Mouse (Mus musculus) kidney, embryonic 15.5 days (tissue): Measurements from ENCODE around the gene Slfn5. TPM values are rescaled to one million over a fixed set of nuclear protein-coding genes. Genes with fewer than 3 reads are reported as not detected.
A peak's percentile ranks its signal among the peaks of the same experiment; 100 is the strongest.
"Not testable (repeated sequence)": the region's sequence is repeated elsewhere in the genome, so short reads cannot be mapped to it uniquely, and the experiment has no call there.

Experiments used
- ATAC-seq: fragments of 200-750 bp; cut with Nextera tagmentation; replicated peaks from 2 replicates; pipeline ENCODE4 v1.8.0; 2017; ENCODE audit warnings: moderate TSS enrichment; ENCODE audit not compliant: low FRiP score
- H3K27ac ChIP-seq: fragments of 300-500 bp; sonication (generic); 2 replicates; pipeline ENCODE4 v1.5.1; 2015; ENCODE audit warnings: mild to moderate bottlenecking, inconsistent platforms
- H3K27me3 ChIP-seq: fragments of 300-500 bp; sonication (generic); 2 replicates; pipeline ENCODE4 v1.6.1; 2015; ENCODE audit warnings: inconsistent platforms
- H3K36me3 ChIP-seq: fragments of 300-500 bp; sonication (generic); 2 replicates; pipeline ENCODE4 v1.6.1; 2015; ENCODE audit warnings: inconsistent platforms
- H3K4me1 ChIP-seq: fragments of 300-500 bp; sonication (generic); 2 replicates; pipeline ENCODE4 v1.6.1; 2015; ENCODE audit warnings: inconsistent platforms
- H3K4me2 ChIP-seq: fragments of 300-500 bp; sonication (generic); 2 replicates; pipeline ENCODE4 v1.6.1; 2015; ENCODE audit warnings: moderate library complexity, mild to moderate bottlenecking, inconsistent platforms
- H3K4me3 ChIP-seq: fragments of 300-500 bp; sonication (generic); replicated peaks from 2 replicates; pipeline ENCODE4 v1.5.1; 2015; ENCODE audit warnings: mild to moderate bottlenecking, inconsistent platforms
- H3K9ac ChIP-seq: fragments of 300-500 bp; sonication (generic); 2 replicates; pipeline ENCODE4 v1.6.1; 2015; ENCODE audit warnings: mild to moderate bottlenecking, inconsistent platforms
- H3K9me3 ChIP-seq: fragments of 300-500 bp; sonication (generic); replicated peaks from 2 replicates; pipeline ENCODE4 v1.6.1; 2016; ENCODE audit warnings: inconsistent platforms
- WGBS: fragments of 180-500 bp; shearing (Covaris S2); methylation state at CpG from one replicate; pipeline ENCODE4 v1.1.7; 2015; ENCODE audit warnings: mixed read lengths; 5-methylcytosine and 5-hydroxymethylcytosine counted together
- microRNA-seq: library from miRNA; unstranded; fragments of <30 nt; microRNA quantifications from one replicate; pipeline ENCODE4, GENCODE M21; 2016
- polyA plus RNA-seq: library from polyadenylated mRNA; unstranded; fragments of >200 nt; fragmentation: Nextera tagmentation; extraction: Ambion mirVana; gene quantifications from 2 replicates; pipeline ENCODE4 v1.2.1, GENCODE M21; 2015

The Slfn5 gene
- polyA plus RNA-seq, 1 experiment from 2014 or later = 9.8 TPM

DNA sequence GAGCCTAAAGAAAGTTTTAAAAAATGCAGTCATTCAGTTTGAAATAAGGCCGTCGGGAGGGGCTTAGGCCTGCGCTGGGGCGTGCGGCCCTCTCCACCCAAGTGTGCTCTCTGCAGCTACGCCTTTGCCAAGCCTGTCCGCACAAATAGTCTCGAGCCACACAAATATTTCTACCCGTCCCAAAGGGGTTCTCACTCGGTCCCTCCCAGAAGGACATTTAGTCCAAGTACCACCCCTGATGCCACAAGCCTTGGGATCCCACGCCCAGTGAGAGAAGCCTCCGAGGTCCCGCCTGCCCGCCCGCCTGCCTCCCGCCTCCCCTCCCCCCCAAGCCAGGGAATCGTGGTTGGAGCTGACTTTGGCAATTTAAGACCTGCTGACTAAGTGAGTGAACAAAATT lies 32.0 kb downstream of the Slfn5 start:
- no peak for ATAC-seq
- WGBS = 83% methylated on average over 17 of the region's 17 CpGs
- Histone ChIP-seq H3K27ac (no peak overlapping the region), H3K9me3 (no peaks in the 10 kb centered on the region), H3K9ac (no peak overlapping the region), H3K36me3 (peaks cover 55% of the 10 kb centered on the region), H3K27me3 (no peaks in the 10 kb centered on the region), H3K4me3 (no peak overlapping the region), H3K4me2 (no peak overlapping the region), H3K4me1 (0 out of 2 replicates have a peak, but pooled peaks cover 3% of the 10 kb centered on the region)

- 89% methylated on average over 6 of the region's 6 CpGs for WGBS
- no peak for ATAC-seq
- peaks cover 22% of the 10 kb centered on the region for H3K4me1 ChIP-seq
- no peaks in the 10 kb centered on the region for H3K9me3 ChIP-seq
- peaks cover 23% of the 10 kb centered on the region for H3K36me3 ChIP-seq
- H3K27ac ChIP-seq = no peak overlapping the region
- no peak overlapping the region for H3K4me2 ChIP-seq
- H3K4me3 ChIP-seq = no peak overlapping the region
- no peaks in the 10 kb centered on the region for H3K27me3 ChIP-seq
- H3K9ac ChIP-seq = no peak overlapping the region
Measured at GRCm38 (mm10) chr11:82987621-82988020, 36.5 kb downstream of the Slfn5 start.

GRCm38 (mm10) chr11:82989357-82989756 lies 38.2 kb downstream of the Slfn5 start:
- Histone ChIP-seq H3K27ac (no peak overlapping the region), H3K27me3 (no peaks in the 10 kb centered on the region), H3K4me2 (peak overlapping the region; percentile 89), H3K4me1 (peaks cover 22% of the 10 kb centered on the region), H3K9me3 (no peaks in the 10 kb centered on the region), H3K4me3 (peak overlapping the region; percentile 55), H3K9ac (no peak overlapping the region), H3K36me3 (peaks cover 18% of the 10 kb centered on the region)
- ATAC-seq = 0 out of 2 replicates have a peak, but pooled peaks have one; percentile 40
- 23% methylated on average over 12 of the region's 12 CpGs for WGBS

GRCm38 (mm10) chr11:82990612-82991385 lies 39.6 kb downstream of the Slfn5 start:
- H3K4me2 ChIP-seq = peak overlapping the region; percentile 89
- H3K4me3 ChIP-seq = peak overlapping the region; percentile 55
- not testable (repeated sequence) for H3K27me3 ChIP-seq, H3K9me3 ChIP-seq, H3K36me3 ChIP-seq
- WGBS = 15% methylated on average over 19 of the region's 19 CpGs
- peak; percentile 58; the same call in 1 of the 2 replicates for ATAC-seq
- H3K27ac ChIP-seq = peak overlapping the region; percentile 80
- H3K4me1 ChIP-seq = peaks cover 22% of the 10 kb centered on the region
- peak overlapping the region; percentile 52 for H3K9ac ChIP-seq

GRCm38 (mm10) chr11:82991469-82992166 lies 40.5 kb downstream of the Slfn5 start, which contains the start of gene Slfn9:
Gene Slfn9 (minus strand): TSS chr11:82991830.
- ATAC-seq = peak; percentile 22; the same call in 1 of the 2 replicates
- peaks cover 8% of the 10 kb centered on the region; the same call in 1 of the 2 replicates for H3K36me3 ChIP-seq
- peak within 1 kb of the TSS; percentile 89 for H3K4me2 ChIP-seq
- no peaks in the 10 kb centered on the region for H3K27me3 ChIP-seq
- H3K4me3 ChIP-seq = peak within 1 kb of the TSS; percentile 55
- peaks cover 21% of the 10 kb centered on the region for H3K4me1 ChIP-seq
- WGBS = 5% methylated on average over 14 of the region's 14 CpGs
- H3K9me3 ChIP-seq = no peaks in the 10 kb centered on the region
- H3K9ac ChIP-seq = peak within 1 kb of the TSS; percentile 52
- H3K27ac ChIP-seq = peak within 1 kb of the TSS; percentile 80

- Histone ChIP-seq H3K27me3 (no peaks in the 10 kb centered on the region), H3K9ac (no peak overlapping the region), H3K27ac (no peak overlapping the region), H3K36me3 (no peaks in the 10 kb centered on the region), H3K4me2 (no peak overlapping the region), H3K9me3 (no peaks in the 10 kb centered on the region), H3K4me1 (no peaks in the 10 kb centered on the region), H3K4me3 (no peak overlapping the region)
- ATAC-seq = no peak
- 90% methylated on average over 1 of the region's 1 CpGs for WGBS
Measured at GRCm38 (mm10) chr11:83013356-83013755, 62.2 kb downstream of the Slfn5 start.

Small RNAs within 50 kb of the gene (microRNA-seq; reads per million reads assigned to microRNA genes)
- not detected for gene Mir7679

Other genes with a start within 250 kb of the Slfn5 start
- gene Cct6b, start 187.0 kb upstream of the Slfn5 start, polyA plus RNA-seq = 0.39 and 0.44 TPM in 2 replicates
- gene Zfp830, start 187.0 kb upstream of the Slfn5 start, polyA plus RNA-seq = 42.0 and 44.6 TPM in 2 replicates
- gene Lig3, start 170.2 kb upstream of the Slfn5 start, polyA plus RNA-seq = 33.3 and 34.6 TPM in 2 replicates
- gene Rffl, start 80.1 kb upstream of the Slfn5 start, polyA plus RNA-seq = 22.3 and 23.6 TPM in 2 replicates
- 11.1 and 13.9 TPM in 2 replicates for gene Rad51d, start 60.7 kb upstream of the Slfn5 start, polyA plus RNA-seq
- gene Fndc8, start 59.2 kb upstream of the Slfn5 start, polyA plus RNA-seq = 0.18 and 0.39 TPM in 2 replicates
- 34.9 and 40.0 TPM in 2 replicates for gene Nle1, start 42.9 kb upstream of the Slfn5 start, polyA plus RNA-seq
- gene Unc45b, start 40.8 kb upstream of the Slfn5 start, polyA plus RNA-seq = 6.0 and 7.1 TPM in 2 replicates
- gene Slfn9, start 40.5 kb downstream of the Slfn5 start, polyA plus RNA-seq = 18.6 and 20.7 TPM in 2 replicates
- 0.54 and 0.58 TPM in 2 replicates for gene Slfn8, start 69.5 kb downstream of the Slfn5 start, polyA plus RNA-seq
- gene Slfn2, start 113.8 kb downstream of the Slfn5 start, polyA plus RNA-seq = 4.0 and 4.4 TPM in 2 replicates
- gene Slfn1, start 165.5 kb downstream of the Slfn5 start, polyA plus RNA-seq = 0.28 and 0.31 TPM in 2 replicates
- gene Slfn4, start 223.8 kb downstream of the Slfn5 start, polyA plus RNA-seq = 0.09 and 0.24 TPM in 2 replicates
- 2.1 and 2.5 TPM in 2 replicates for gene Slfn3, start 240.0 kb downstream of the Slfn5 start, polyA plus RNA-seq